Mouse (Mus musculus) thymus, postnatal 0 days (tissue): ENCODE data around the gene Gm20388. TPM values are rescaled to one million over a fixed set of nuclear protein-coding genes. Genes with fewer than 3 reads are reported as not detected.

Source experiments
- DNase-seq: peaks from one replicate; pipeline ENCODE4 v3.0.0-alpha.2; 2015; ENCODE audit warnings: low spot score
- polyA plus RNA-seq: library from polyadenylated mRNA; unstranded; fragments of >200 nt; fragmentation: Nextera tagmentation; extraction: Ambion mirVana; gene quantifications from 2 replicates; pipeline ENCODE4 v1.2.1, GENCODE M21; 2015

Gm20388 gene
- polyA plus RNA-seq, 1 experiment from 2014 or later: not detected

- no peak for DNase-seq
These were observed 607.2 kb downstream of the Gm20388 start for GRCm38 (mm10) chr8:120517666-120518410.

DNA sequence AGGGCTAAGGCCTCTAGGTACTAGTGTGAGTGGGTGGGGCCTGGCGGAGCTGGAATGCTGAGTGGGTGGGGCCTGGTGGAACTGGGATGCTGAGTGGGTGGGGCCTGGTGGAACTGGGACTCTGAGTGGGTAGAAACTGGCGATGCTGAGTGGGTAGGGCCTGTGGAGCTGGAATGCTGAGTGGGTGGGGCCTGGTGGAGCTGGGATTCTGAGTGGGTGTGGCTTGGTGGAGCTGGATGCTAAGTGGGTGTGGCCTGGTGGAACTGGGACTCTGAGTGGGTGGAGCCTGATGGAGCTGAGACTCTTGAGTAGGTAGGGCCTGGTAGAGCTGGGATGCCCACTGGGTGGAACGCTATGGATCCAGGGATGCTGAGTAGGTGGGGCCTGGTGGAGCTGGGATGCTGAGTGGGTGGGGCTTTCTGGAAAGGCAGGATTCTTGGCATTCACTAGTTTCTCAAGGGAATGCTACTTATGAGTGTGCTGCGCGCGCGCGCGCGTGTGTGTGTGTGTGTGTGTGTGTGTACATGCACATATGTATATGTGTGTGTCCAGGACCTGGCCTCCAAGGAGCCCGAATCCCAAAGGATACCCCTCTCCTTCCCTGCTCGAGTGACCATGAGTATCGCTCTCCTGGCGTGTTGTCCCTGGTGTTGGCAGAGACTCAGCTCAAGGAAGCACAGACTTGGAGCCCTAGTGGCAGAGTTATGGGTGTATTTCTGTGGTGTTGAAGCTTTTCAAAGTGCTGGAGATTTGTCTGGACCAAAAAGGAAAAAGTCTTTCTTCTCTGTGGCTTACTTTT, 608.3 kb downstream of the Gm20388 start:
- no peak for DNase-seq

- DNase-seq: no peak
These were observed 609.6 kb downstream of the Gm20388 start for GRCm38 (mm10) chr8:120520287-120520686.

DNA sequence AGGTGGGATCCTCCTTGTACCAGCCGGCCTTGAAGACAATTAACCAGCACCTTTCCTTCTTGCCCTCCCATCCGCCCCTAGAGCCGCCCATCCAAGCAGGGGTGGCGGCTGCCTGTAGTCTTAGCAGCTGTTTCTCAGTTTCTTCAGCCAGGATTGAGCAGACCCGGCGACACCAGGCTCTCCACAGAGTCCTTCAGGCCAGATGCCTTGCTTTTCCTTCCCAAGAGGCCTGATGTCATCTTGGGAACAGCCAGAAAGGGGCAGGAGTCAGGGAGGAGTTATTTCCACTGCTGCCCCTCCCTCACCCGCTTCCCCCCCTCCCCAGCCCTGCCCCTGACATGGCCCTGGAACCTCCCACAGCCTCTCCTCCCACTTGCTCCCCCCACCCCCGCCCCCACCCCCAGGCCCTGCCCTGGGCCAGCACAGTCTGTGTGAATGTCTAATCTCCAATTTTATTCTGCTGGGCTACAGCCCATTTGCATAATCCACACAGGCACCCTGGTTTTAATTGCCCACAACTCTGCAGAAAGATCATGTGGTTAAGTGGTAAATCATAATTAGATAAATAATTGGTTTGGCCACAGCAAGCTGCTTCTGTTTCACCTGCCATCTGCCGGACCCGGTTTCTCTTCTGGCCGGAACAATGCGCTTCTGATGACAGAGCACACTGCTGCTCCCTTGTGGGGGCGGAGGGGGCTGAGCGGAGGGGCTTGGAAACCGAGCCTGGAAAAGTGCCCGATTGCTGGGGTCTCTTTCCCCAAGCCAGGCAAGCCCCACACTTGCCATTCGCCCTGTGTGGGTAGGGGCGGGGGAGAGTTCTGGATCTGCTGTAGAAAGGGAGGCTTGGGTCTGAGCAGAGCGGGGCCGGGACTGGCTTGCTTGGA, 610.3 kb downstream of the Gm20388 start:
- DNase-seq: no peak

DNA sequence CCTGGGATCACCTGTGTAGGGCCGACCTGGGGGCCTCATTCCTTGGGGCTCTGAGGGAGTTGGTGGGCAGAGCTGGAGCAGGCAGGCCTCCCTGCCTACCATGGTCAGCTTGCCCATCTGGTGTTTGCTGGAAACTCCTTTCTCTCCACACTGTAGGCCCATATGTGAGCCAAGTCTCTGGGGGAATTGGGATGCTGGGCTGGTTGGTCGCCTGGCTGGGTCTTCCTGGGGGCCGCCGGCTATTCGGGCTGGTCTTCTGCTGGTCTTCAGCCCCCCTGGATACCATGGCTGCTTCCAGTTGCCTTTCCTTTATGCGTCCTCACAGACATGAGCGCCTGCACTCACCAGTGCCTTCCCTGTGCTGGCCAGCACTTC, 610.9 kb downstream of the Gm20388 start:
- DNase-seq: no peak

- DNase-seq: no peak
These were observed 613.0 kb downstream of the Gm20388 start for GRCm38 (mm10) chr8:120523641-120524040.

DNA sequence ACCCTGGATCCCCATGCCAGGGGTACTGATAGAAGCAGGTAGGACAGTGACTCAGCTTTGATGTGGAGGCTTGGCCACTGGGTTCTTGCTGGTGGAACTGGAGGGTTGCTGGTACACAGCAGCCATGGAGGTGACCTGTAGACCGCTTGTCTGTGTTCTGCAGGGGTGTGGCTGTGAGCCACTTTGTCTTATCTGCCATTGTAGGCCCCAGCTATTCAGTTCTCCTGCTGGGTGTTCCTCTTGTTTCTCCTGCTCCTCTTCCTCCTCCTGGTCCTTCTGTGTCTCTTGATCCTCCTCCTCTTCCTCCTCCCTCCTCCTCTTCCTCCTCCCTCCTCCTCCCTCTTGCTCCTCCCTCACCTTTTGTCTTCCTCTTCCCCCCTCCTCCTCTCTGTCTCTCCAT, 614.5 kb downstream of the Gm20388 start:
- no peak for DNase-seq

GRCm38 (mm10) chr8:120525832-120526231, 615.2 kb downstream of the Gm20388 start:
- DNase-seq: no peak

DNA sequence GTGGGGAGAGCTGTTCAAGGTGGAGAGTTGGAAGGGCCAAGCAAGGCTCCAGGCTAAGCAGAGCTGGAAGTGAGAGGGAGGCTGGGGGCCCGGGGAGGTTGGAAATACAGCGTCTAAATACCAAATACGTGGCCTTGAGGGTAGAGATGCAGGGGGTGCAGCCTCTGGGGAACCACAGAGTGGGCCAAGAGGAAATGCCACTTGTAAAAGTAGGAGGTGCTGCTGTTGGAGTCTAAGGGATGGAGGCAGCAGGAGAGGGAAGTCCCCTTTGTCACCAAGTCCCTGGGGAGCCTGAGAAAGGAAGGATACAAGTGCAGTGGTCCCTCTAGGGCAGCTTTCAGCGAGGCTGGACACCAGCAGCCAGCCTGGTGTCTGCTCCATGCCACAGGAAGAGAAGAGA, 615.9 kb downstream of the Gm20388 start:
- DNase-seq: no peak

DNA sequence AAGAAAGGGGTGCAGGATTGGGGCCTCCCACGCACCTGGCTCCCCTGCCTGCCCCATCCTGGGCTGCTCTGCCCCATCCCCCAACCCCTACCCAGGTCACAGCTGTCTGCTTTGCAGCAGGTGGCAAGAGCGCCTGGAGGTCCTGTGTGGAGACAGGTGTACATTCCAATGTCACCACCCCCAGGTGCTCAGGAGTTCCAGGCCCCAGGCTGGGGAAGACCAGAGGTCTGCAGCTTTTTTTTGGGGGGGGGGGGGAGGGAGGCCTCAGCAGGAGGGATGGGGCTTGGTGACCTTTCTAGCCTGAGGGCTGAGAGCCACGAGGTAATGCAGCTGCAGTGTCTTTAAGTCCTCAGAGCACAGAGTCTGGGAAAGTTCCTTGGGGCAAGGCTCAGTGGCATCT, 617.7 kb downstream of the Gm20388 start:
- peak; percentile 74 for DNase-seq

- no peak for DNase-seq
These were observed 618.6 kb downstream of the Gm20388 start for GRCm38 (mm10) chr8:120529226-120529625.

DNA sequence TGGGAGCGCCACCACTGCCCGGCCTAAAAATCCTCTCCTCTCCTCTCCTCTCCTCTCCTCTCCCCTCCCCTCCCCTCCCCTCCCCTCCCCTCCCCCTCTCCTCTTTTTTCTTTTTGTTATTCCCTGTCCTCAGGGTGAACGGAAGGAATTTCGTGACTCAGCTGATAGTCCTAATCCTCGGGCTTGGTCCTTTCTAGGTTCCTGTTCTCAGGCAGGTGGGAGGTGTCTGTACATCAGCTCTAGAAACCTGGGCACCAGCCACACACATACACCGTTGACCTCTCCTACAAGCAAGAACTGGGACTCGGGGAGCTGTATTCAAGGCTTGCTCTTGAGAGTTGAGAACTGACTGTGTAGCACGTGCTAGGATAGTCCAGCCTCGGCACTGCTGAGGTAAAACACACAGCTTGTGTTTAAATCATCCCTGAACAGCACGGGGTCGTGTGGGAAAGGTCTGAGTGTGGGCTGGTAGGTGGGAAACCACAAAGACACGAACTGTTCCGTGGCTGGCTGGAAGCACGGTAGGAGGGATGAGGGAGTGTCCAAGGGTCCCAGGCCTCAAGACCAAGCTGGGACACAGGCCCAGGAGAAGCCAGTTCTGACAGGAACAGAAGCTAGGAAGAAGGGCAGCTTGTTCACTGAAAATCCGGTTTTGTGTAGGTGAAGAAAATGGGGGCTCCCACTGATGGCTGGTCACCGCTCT, 620.5 kb downstream of the Gm20388 start:
- DNase-seq: no peak

DNA sequence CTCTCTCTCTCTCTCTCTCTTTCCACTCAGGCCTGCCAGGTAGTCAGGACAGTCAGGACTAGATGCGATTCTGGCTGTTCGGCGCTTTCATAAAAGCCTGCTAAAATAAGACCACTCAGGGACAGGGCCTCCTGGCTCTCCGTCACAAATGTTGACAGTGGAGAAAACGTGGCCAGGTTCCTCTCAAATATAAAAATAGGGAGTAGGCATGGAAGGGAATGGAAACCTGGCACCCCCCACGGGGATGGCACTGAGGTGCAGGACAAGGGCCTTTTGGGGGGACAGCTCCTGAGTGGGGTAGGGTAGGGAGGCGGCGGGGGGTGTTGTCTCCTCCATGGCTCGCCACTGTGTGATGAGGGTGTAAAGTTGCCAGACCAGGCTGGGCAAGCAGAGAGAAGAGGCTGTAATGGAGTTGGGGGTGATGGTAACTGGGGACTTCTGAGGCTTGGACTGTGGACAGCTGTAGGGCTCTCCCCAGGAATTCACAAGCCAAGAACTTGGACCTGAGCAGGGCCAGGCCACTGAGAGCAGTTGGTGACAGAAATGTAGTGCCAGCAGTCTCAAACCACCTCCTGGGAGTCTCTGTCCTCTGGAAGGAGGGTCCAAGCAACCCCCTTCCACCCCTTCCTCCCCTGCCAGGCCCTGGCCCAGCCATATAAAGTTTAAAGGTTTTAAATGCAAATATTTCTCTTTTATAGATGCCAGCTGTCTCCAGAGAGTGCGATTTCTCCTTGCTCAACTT, 621.3 kb downstream of the Gm20388 start:
- no peak for DNase-seq

- DNase-seq: peak; percentile 78
These were observed 622.0 kb downstream of the Gm20388 start for GRCm38 (mm10) chr8:120532517-120533215.

DNA sequence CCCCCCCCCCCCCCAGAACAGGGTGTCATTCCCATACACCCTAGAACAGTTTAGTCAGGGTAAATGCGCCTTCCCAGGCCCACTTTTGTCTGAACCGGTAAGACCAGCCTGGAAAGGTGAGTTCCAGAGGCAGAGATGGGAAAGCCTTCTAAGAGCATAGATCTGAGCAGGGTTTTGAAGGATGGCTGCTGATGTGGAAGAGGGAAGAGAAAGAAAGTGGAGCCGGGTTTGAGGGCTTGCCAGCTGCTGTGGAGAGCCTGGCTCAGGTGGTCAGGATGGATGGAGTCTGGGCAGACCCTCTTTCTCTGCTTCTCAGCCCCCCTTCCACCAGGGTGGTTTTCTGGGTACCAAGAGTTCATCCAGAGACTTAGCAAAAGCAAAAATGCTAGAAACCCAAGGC, 622.7 kb downstream of the Gm20388 start:
- DNase-seq: no peak

DNA sequence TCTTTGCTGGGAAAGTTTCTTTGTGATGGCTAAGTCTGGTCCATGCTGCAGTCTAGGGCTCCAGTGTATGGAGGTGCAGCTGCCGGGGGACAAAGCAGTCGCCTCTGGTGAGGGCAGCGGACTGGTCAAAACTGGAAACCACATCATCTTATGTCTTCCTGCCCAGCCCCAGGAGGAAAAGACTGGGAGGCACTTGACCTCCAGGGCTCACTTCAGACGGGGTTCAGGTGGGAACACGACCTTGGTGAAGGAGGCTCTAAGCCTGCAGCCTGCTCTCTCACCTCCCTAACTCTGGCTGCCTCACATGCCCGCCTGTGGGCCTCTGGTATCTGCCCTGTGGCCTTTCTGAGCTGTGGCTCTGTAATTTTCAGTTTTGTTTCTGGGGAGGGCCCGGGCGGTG, 623.4 kb downstream of the Gm20388 start:
- DNase-seq: no peak

DNA sequence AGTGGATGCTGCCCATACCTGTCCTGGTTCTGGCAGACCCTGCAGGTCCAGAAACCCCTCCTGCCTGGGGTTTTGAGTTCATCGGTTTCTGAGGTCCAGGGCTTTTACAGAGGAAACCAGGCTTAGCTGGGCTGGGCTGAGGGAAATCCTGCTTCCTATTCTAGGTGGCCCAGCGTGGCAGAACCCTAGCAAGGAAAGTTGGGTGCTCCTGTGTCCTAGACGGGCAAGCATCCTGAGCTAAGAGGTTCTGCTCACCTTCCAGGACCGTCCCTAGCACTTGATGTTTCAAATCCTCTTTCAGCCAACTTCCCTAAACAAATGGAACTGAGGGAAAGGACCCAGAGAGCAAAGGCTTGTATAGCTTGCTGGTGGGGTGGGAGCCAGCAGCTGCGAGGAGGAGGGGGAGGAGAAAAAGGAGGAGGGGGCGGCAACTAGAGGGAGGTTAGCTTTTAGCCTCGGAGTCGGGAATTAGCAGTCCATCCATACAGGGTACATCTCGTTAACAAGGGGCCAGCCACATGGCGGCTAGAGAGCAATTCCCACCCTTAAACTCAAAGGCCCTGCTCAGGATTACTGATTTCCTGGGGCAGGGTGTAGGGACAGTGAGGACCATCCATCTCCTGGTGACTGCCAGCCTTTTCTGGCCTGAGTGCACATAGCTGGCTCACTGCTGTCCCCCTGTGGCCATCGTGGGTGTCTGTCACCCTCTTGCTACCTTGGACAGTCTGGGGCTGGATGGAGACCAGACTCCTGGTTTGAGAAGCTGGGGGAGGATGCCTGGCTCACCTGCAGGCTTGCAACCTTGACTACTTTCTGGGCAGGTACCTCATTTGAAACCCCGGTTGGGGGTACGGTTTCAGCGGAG, 624.1 kb downstream of the Gm20388 start:
- peak; percentile 78 for DNase-seq

- no peak for DNase-seq
These were observed 625.0 kb downstream of the Gm20388 start for GRCm38 (mm10) chr8:120535452-120536305.
